Mouse (Mus musculus) hindbrain, embryonic 11.5 days (tissue): ENCODE measurements around the gene Uba52. TPM values are rescaled to one million over a fixed set of nuclear protein-coding genes. Genes with fewer than 3 reads are reported as not detected.

Source experiments
- ATAC-seq: fragments of 200-750 bp; cut with Nextera tagmentation; 2 replicates; pipeline ENCODE4 v1.8.0; 2017; ENCODE audit warnings: mild to moderate bottlenecking, moderate TSS enrichment, moderate library complexity; ENCODE audit not compliant: low FRiP score
- DNase-seq: peaks from one replicate; pipeline ENCODE4 v3.0.0-alpha.2; 2015; ENCODE audit warnings: low spot score
- H3K27ac ChIP-seq: fragments of 300-500 bp; sonication (generic); 2 replicates; pipeline ENCODE4 v1.5.1; 2014; ENCODE audit warnings: mild to moderate bottlenecking, low read depth, low read length
- H3K27me3 ChIP-seq: fragments of 300-500 bp; sonication (generic); 2 replicates; pipeline ENCODE4 v1.6.1; 2014; ENCODE audit warnings: mild to moderate bottlenecking, low read length, moderate library complexity, mixed read lengths; ENCODE audit not compliant: control insufficient read depth, insufficient read depth
- H3K36me3 ChIP-seq: fragments of 300-500 bp; sonication (generic); 2 replicates; pipeline ENCODE4 v1.6.1; 2014; ENCODE audit warnings: mild to moderate bottlenecking, low read length, moderate library complexity, mixed read lengths; ENCODE audit not compliant: control insufficient read depth, insufficient read depth
- H3K4me1 ChIP-seq: fragments of 300-500 bp; sonication (generic); replicated peaks from 2 replicates; pipeline ENCODE4 v1.6.1; 2014; ENCODE audit warnings: low read length, mixed read lengths; ENCODE audit not compliant: control insufficient read depth, insufficient read depth
- H3K4me2 ChIP-seq: fragments of 300-500 bp; sonication (generic); replicated peaks from 2 replicates; pipeline ENCODE4 v1.6.1; 2014; ENCODE audit warnings: mild to moderate bottlenecking, low read depth, low read length
- H3K4me3 ChIP-seq: fragments of 300-500 bp; sonication (generic); 2 replicates; pipeline ENCODE4 v1.5.1; 2014; ENCODE audit warnings: low read depth, low read length
- H3K9ac ChIP-seq: fragments of 300-500 bp; sonication (generic); 2 replicates; pipeline ENCODE4 v1.6.1; 2014; ENCODE audit warnings: low read depth, low read length
- H3K9me3 ChIP-seq: fragments of 300-500 bp; sonication (generic); 2 replicates; pipeline ENCODE4 v1.6.1; 2016; ENCODE audit warnings: low read length; ENCODE audit not compliant: control insufficient read depth
- WGBS: fragments of 180-500 bp; shearing (Covaris S2); extraction: QIAGEN DNeasy Blood & Tissue Kit; methylation state at CpG from one replicate; pipeline ENCODE4 v1.1.7; 2014; 5-methylcytosine and 5-hydroxymethylcytosine counted together
- polyA plus RNA-seq: library from polyadenylated mRNA; unstranded; fragments of >200 nt; fragmentation: Nextera tagmentation; extraction: Ambion mirVana; gene quantifications from 2 replicates; pipeline ENCODE4 v1.2.1, GENCODE M21; 2014

Gene Uba52
- polyA plus RNA-seq, 1 experiment from 2014 or later, result 814 TPM

GRCm38 (mm10) chr8:70504291-70504716, 6.3 kb downstream of the Uba52 start:
- 59% methylated on average over 16 of the region's 16 CpGs for WGBS

GRCm38 (mm10) chr8:70503062-70503750, 7.4 kb downstream of the Uba52 start:
- Histone ChIP-seq H3K36me3 (peaks cover 7% of the 10 kb centered on the region), H3K4me3 (no peak overlapping the region), H3K9ac (no peak overlapping the region), H3K27me3 (peaks cover 56% of the 10 kb centered on the region), H3K4me1 (peaks cover 9% of the 10 kb centered on the region), H3K27ac (no peak overlapping the region), H3K4me2 (no peak overlapping the region), H3K9me3 (no peaks in the 10 kb centered on the region)
- no peak for ATAC-seq
- WGBS, result 12% methylated on average over 46 of the region's 46 CpGs
- peak; percentile 87 for DNase-seq

More at GRCm38 (mm10) chr8:70504291-70504716, 6.3 kb downstream of the Uba52 start:
- H3K4me1 ChIP-seq, result peaks cover 14% of the 10 kb centered on the region
- no peak overlapping the region for H3K4me2 ChIP-seq
- DNase-seq, result peak; percentile 33
- H3K9me3 ChIP-seq, result no peaks in the 10 kb centered on the region
- H3K27me3 ChIP-seq, result peaks cover 45% of the 10 kb centered on the region
- H3K4me3 ChIP-seq, result no peak overlapping the region
- 0 out of 2 replicates have a peak overlapping the region, but pooled peaks have one; percentile 2 for H3K9ac ChIP-seq
- H3K36me3 ChIP-seq, result peaks cover 10% of the 10 kb centered on the region
- ATAC-seq, result no peak
- no peak overlapping the region for H3K27ac ChIP-seq

DNA sequence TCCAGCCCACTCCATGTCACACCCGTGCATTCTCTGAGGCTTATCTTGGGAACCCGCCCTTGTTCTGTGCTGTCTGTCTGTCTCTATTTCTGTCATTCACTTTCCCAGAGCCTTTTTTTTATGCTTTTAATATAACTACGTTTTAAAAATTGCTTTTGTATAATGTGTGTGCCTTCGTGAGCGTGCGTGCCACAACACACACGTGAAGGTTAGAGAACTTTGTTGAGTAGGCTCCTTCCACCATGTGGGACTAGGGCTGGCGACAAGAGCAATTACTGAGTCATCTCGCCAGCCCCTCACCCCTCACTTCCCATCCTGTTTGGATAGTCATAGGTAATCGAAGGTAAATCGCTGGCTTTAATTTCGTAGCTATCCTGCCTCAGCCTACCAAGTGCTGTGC, 8.1 kb downstream of the Uba52 start:
- H3K9me3 ChIP-seq, result no peaks in the 10 kb centered on the region
- H3K4me3 ChIP-seq, result no peak overlapping the region
- no peak overlapping the region for H3K27ac ChIP-seq
- 31% methylated on average over 12 of the region's 12 CpGs for WGBS
- H3K4me2 ChIP-seq, result no peak overlapping the region
- H3K4me1 ChIP-seq, result peaks cover 9% of the 10 kb centered on the region
- DNase-seq, result no peak
- ATAC-seq, result no peak
- no peak overlapping the region for H3K9ac ChIP-seq
- H3K36me3 ChIP-seq, result peaks cover 4% of the 10 kb centered on the region; the same call in 1 of the 2 replicates
- peaks cover 59% of the 10 kb centered on the region for H3K27me3 ChIP-seq

DNA sequence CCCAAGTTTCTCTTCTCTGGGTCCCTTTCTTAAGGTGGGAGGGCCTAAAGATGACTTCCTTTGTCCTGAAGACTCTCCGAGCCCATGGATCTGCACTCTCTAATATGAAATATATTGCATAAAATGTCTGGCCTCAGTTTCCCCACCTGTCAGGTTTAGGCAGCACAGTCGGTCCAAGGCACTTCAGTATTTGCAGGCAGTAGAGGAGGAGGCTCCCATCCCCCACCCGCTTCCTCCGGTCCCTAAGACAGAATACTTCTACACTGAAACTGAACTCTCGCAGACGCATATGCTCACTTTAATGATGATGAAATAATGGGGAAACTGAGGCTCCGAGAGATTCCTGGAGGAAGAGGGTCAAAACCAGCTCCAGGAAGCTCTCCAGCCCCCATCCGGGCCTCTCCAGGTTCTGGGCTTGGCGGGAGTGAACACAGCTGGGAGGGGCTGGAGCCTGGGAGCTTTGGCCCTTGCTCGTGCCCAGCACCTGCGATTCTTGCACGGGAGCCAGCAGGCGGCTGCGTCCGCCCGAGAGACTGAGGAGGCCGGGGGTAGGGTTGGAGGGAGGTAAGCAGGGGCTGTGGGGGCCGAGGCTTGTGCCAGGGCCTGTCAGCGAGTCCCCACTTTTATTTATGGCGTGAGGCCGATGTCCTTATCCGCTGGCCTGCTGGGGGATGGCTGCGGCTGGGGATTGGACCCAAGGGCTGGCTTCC, 8.6 kb downstream of the Uba52 start:
- no peak for DNase-seq
- no peak overlapping the region for H3K27ac ChIP-seq
- peaks cover 9% of the 10 kb centered on the region for H3K4me1 ChIP-seq
- 13% methylated on average over 23 of the region's 23 CpGs for WGBS
- no peak overlapping the region for H3K9ac ChIP-seq
- no peak overlapping the region for H3K4me2 ChIP-seq
- H3K27me3 ChIP-seq, result peaks cover 65% of the 10 kb centered on the region
- no peak for ATAC-seq
- no peak overlapping the region for H3K4me3 ChIP-seq
- peaks cover 2% of the 10 kb centered on the region; the same call in 1 of the 2 replicates for H3K36me3 ChIP-seq
- H3K9me3 ChIP-seq, result no peaks in the 10 kb centered on the region

DNA sequence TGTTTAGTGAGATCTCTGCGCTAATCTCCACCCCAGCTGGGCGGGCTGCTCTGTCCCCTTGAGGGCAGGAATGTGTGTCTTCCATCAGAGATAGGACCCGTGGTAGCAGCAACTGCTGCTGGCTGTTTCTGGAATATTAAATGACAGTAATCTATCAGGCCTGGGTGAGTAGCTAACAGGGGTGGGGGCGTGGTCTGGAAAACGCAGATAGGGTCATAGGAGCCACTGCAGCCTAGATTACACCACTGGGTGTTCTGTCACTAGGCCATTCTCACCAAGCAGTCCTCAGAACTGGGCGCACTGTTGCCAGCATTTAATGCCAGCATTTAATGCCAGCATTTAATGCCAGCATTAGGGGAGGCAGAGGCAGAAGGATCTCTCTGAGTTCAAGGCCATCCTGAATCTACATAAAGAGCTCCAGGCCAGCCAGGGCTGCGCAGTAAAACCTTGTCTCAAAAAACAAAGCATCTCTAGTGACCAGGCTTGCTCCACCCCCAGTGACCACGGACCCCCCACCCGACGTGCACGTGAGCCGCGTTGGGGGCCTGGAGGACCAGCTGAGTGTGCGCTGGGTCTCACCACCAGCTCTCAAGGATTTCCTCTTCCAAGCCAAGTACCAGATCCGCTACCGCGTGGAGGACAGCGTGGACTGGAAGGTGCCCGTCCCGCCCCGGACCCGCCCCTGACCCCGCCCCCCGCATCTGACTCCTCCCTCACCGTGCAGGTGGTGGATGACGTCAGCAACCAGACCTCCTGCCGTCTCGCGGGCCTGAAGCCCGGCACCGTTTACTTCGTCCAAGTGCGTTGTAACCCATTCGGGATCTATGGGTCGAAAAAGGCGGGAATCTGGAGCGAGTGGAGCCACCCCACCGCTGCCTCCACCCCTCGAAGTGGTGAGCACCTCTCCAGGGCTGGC, 10.0 kb downstream of the Uba52 start:
- peaks cover 2% of the 10 kb centered on the region; the same call in 1 of the 2 replicates for H3K36me3 ChIP-seq
- WGBS, result 6% methylated on average over 39 of the region's 39 CpGs

DNA sequence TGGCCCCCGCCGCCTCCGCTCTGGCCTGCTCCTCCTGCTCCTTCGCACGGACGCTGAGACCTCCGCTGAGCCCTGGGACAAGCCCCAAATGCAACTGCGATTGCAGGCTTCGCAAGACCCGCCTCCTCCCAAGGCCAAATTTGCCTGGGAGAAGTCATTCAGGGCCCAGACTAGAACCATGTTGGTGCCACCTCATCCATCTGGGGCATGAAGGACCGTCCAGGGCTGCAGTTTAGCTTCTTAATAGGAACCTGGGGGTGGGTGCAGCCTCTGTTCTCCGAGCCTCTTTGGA, 14.9 kb downstream of the Uba52 start:
- no peak overlapping the region for H3K9ac ChIP-seq
- H3K9me3 ChIP-seq, result no peaks in the 10 kb centered on the region
- ATAC-seq (no peak), DNase-seq (peak; percentile 32)
- 6% methylated on average over 12 of the region's 12 CpGs for WGBS
- H3K27ac ChIP-seq, result no peak overlapping the region
- H3K4me2 ChIP-seq, result no peak overlapping the region
- no peaks in the 10 kb centered on the region for H3K36me3 ChIP-seq
- peaks cover 96% of the 10 kb centered on the region for H3K27me3 ChIP-seq
- peaks cover 7% of the 10 kb centered on the region for H3K4me1 ChIP-seq
- no peak overlapping the region for H3K4me3 ChIP-seq

More for the DNA sequence above, 10.0 kb downstream of the Uba52 start:
- Histone ChIP-seq H3K9me3 (no peaks in the 10 kb centered on the region), H3K27ac (no peak overlapping the region), H3K27me3 (peaks cover 78% of the 10 kb centered on the region), H3K9ac (no peak overlapping the region), H3K4me2 (no peak overlapping the region; the same call in 1 of the 2 replicates), H3K4me1 (peaks cover 6% of the 10 kb centered on the region), H3K4me3 (no peak overlapping the region)
- no peak for ATAC-seq
- DNase-seq, result no peak

GRCm38 (mm10) chr8:70495001-70495770, 15.4 kb downstream of the Uba52 start:
- WGBS, result 2% methylated on average over 21 of the region's 21 CpGs
- no peaks in the 10 kb centered on the region for H3K36me3 ChIP-seq
- H3K4me2 ChIP-seq, result no peak overlapping the region
- H3K9ac ChIP-seq, result no peak overlapping the region
- peaks cover 7% of the 10 kb centered on the region for H3K4me1 ChIP-seq
- no peaks in the 10 kb centered on the region for H3K9me3 ChIP-seq
- peaks cover 96% of the 10 kb centered on the region for H3K27me3 ChIP-seq
- ATAC-seq (no peak), DNase-seq (peak; percentile 44)
- H3K4me3 ChIP-seq, result peak overlapping the region; percentile 8; the same call in 1 of the 2 replicates
- H3K27ac ChIP-seq, result no peak overlapping the region

GRCm38 (mm10) chr8:70494416-70494945, 16.1 kb downstream of the Uba52 start:
- WGBS, result 3% methylated on average over 28 of the region's 28 CpGs
- DNase-seq, result peak; percentile 48
- Histone ChIP-seq H3K9me3 (no peaks in the 10 kb centered on the region), H3K4me3 (peak overlapping the region; percentile 27; the same call in 1 of the 2 replicates), H3K36me3 (no peaks in the 10 kb centered on the region), H3K27me3 (peaks cover 96% of the 10 kb centered on the region), H3K9ac (no peak overlapping the region), H3K4me2 (no peak overlapping the region), H3K27ac (no peak overlapping the region), H3K4me1 (peaks cover 11% of the 10 kb centered on the region)
- no peak for ATAC-seq
